Mouse (Mus musculus) heart, embryonic 14.5 days (tissue): ENCODE measurements around the gene Blvrb. TPM values are rescaled to one million over a fixed set of nuclear protein-coding genes. Genes with fewer than 3 reads are reported as not detected.
A peak's percentile ranks its signal among the peaks of the same experiment; 100 is the strongest.

ENCODE experiments used
- ATAC-seq: fragments of 200-750 bp; cut with Nextera tagmentation; 2 replicates; pipeline ENCODE4 v1.8.0; 2017; ENCODE audit warnings: low read depth, moderate TSS enrichment; ENCODE audit not compliant: insufficient number of reproducible peaks, insufficient read depth, low FRiP score
- H3K27ac ChIP-seq, 2 experiments: fragments of 200-500 bp in 1 of 2; fragments of 300-500 bp in 1 of 2; sonication (generic) in 1 of 2; replicated peaks in 1 of 2; 2 replicates each; pipeline ENCODE4 v1.5.1; 2012 to 2014; ENCODE audit warnings: low read depth in 2 of 2, low read length in 2 of 2, control low read depth in 1 of 2, mild to moderate bottlenecking in 1 of 2, mixed read lengths in 1 of 2; ENCODE audit not compliant: control insufficient read depth in 1 of 2, insufficient read depth in 1 of 2
- H3K27me3 ChIP-seq: fragments of 300-500 bp; sonication (generic); 2 replicates; pipeline ENCODE4 v1.6.1; 2014; ENCODE audit warnings: mild to moderate bottlenecking, low read length, control low read depth; ENCODE audit not compliant: control insufficient read depth, insufficient read depth
- H3K36me3 ChIP-seq: fragments of 300-500 bp; sonication (generic); 2 replicates; pipeline ENCODE4 v1.6.1; 2014; ENCODE audit warnings: mild to moderate bottlenecking, control low read depth, low read length, mixed read lengths; ENCODE audit not compliant: control insufficient read depth, insufficient read depth
- H3K4me1 ChIP-seq, 2 experiments: fragments of 200-500 bp in 1 of 2; fragments of 300-500 bp in 1 of 2; sonication (generic) in 1 of 2; 2 replicates each; pipeline ENCODE4 v1.6.1; 2012 to 2014; ENCODE audit warnings: low read length in 2 of 2, control low read depth in 1 of 2, mixed read lengths in 1 of 2; ENCODE audit not compliant: control insufficient read depth in 2 of 2, insufficient read depth in 2 of 2
- H3K4me2 ChIP-seq: fragments of 300-500 bp; sonication (generic); 2 replicates; pipeline ENCODE4 v1.6.1; 2014; ENCODE audit warnings: mild to moderate bottlenecking, low read length
- H3K4me3 ChIP-seq, 2 experiments: fragments of 200-500 bp in 1 of 2; fragments of 300-500 bp in 1 of 2; sonication (generic) in 1 of 2; 2 replicates each; pipeline ENCODE4 v1.5.1; 2012 to 2014; ENCODE audit warnings: low read length in 2 of 2, mild to moderate bottlenecking in 2 of 2, control low read depth in 1 of 2, low read depth in 1 of 2, moderate library complexity in 1 of 2; ENCODE audit not compliant: control insufficient read depth in 1 of 2, insufficient read depth in 1 of 2
- H3K9ac ChIP-seq: fragments of 300-500 bp; sonication (generic); 2 replicates; pipeline ENCODE4 v1.6.1; 2014; ENCODE audit warnings: mild to moderate bottlenecking, low read length
- H3K9me3 ChIP-seq: fragments of 300-500 bp; sonication (generic); 2 replicates; pipeline ENCODE4 v1.6.1; 2016; ENCODE audit warnings: low read length, control low read depth; ENCODE audit not compliant: control insufficient read depth
- WGBS: fragments of 180-500 bp; shearing (Covaris S2); extraction: QIAGEN DNeasy Blood & Tissue Kit; methylation state at CpG from one replicate; pipeline ENCODE4 v1.1.7; 2014; 5-methylcytosine and 5-hydroxymethylcytosine counted together
- polyA plus RNA-seq: library from polyadenylated mRNA; unstranded; fragments of >200 nt; fragmentation: Nextera tagmentation; extraction: Ambion mirVana; gene quantifications from 2 replicates; pipeline ENCODE4 v1.2.1, GENCODE M21; 2014

Blvrb gene
- polyA plus RNA-seq, 1 experiment from 2014 or later, result 49.7 TPM

- Histone ChIP-seq H3K4me3 (no peak overlapping the region), H3K9me3 (no peaks in the 10 kb centered on the region), H3K36me3 (0 out of 2 replicates have a peak, but pooled peaks cover 4% of the 10 kb centered on the region), H3K9ac (no peak overlapping the region), H3K4me1 (no peaks in the 10 kb centered on the region), H3K27ac (no peak overlapping the region), H3K27me3 (no peaks in the 10 kb centered on the region), H3K4me2 (no peak overlapping the region)
- ATAC-seq, result no peak
- WGBS, result 75% methylated on average over 6 of the region's 6 CpGs
Observed at GRCm38 (mm10) chr7:27460477-27460876, 12.7 kb downstream of the Blvrb start.

GRCm38 (mm10) chr7:27467648-27468047, 19.9 kb downstream of the Blvrb start:
- Histone ChIP-seq H3K9ac (no peak overlapping the region), H3K4me3 (no peak overlapping the region), H3K4me2 (no peak overlapping the region), H3K4me1 (0 out of 4 replicates have a peak, but pooled peaks cover 0 to 6% of the 10 kb centered on the region in 2 experiments), H3K27ac (no peak overlapping the region), H3K36me3 (0 out of 2 replicates have a peak, but pooled peaks cover under 1% of the 10 kb centered on the region), H3K9me3 (no peaks in the 10 kb centered on the region), H3K27me3 (no peaks in the 10 kb centered on the region)
- 22% methylated on average over 4 of the region's 4 CpGs for WGBS
- no peak for ATAC-seq

- Histone ChIP-seq H3K4me1 (peaks cover 4 to 16% of the 10 kb centered on the region in 2 experiments; a peak in 3 of 4 replicates), H3K9ac (no peak overlapping the region), H3K9me3 (no peaks in the 10 kb centered on the region), H3K27me3 (no peaks in the 10 kb centered on the region), H3K4me2 (no peak overlapping the region), H3K27ac (no peak overlapping the region), H3K4me3 (no peak overlapping the region), H3K36me3 (peaks cover 7% of the 10 kb centered on the region)
- WGBS, result 87% methylated on average over 11 of the region's 11 CpGs
- ATAC-seq, result no peak
Observed at GRCm38 (mm10) chr7:27471390-27472120, 23.8 kb downstream of the Blvrb start.

GRCm38 (mm10) chr7:27472596-27472995, 24.8 kb downstream of the Blvrb start:
- H3K27me3 ChIP-seq, result no peaks in the 10 kb centered on the region
- H3K4me1 ChIP-seq, result peaks cover 4 to 15% of the 10 kb centered on the region in 2 experiments; a peak in 3 of 4 replicates
- H3K27ac ChIP-seq, result peak overlapping the region; percentile 48 to 93
- ATAC-seq, result no peak
- peak overlapping the region; percentile 79 for H3K9ac ChIP-seq
- peaks cover 17% of the 10 kb centered on the region for H3K36me3 ChIP-seq
- H3K4me2 ChIP-seq, result peak overlapping the region; percentile 76
- 23% methylated on average over 7 of the region's 7 CpGs for WGBS
- H3K4me3 ChIP-seq, result peak overlapping the region in 1 of 2 experiments; percentile 77; a peak in 2 of 4 replicates
- H3K9me3 ChIP-seq, result no peaks in the 10 kb centered on the region

DNA sequence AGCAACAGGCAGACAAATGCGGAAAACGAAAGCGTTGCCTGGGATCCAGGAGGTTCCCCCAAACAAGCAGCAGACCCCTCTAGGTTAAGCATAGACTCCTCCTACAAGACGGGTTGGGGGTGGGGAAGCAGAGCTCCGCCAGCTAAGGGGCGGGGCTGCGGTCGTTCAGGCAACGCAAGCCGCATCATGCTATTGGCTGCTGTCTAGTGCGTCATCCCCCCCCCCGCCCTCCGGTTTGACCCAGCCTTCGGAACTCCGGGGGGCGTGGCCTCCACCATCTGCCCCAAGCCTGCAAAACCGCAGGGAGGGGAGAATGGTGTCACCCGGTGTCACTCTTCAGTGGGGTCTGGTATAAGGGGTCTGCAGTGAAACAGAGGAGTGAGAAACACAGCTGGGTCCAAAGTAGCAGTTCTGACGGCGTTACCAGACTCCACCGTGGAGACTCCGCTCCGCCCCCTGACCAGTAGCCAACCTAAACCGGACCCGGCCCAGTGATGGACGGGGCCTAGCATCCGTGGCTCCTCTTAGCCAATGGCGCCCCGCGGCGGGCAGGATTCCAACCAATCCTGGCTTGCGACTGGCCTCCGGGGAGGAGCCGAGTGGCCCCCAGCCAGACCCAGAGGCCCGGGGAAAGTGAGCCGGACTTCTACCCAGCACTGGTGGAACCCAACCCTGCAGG, 25.5 kb downstream of the Blvrb start, which contains the start of gene Sertad3:
Sertad3 (plus strand) TSS at position 613 of the 679 bp plus-strand sequence.
- peak within 1 kb of the TSS; percentile 79 for H3K9ac ChIP-seq
- H3K4me3 ChIP-seq, result peak within 1 kb of the TSS; percentile 72 to 77
- H3K4me1 ChIP-seq, result peaks cover 4 to 13% of the 10 kb centered on the region in 2 experiments; a peak in 3 of 4 replicates
- H3K9me3 ChIP-seq, result no peaks in the 10 kb centered on the region
- peaks cover 21% of the 10 kb centered on the region for H3K36me3 ChIP-seq
- H3K27me3 ChIP-seq, result no peaks in the 10 kb centered on the region
- peak within 1 kb of the TSS; percentile 76 for H3K4me2 ChIP-seq
- peak within 1 kb of the TSS; percentile 93 for H3K27ac ChIP-seq
- WGBS, result under 1% methylated on average over 36 of the region's 36 CpGs
- peak; percentile 90 for ATAC-seq

GRCm38 (mm10) chr7:27473835-27474489, 26.2 kb downstream of the Blvrb start:
- Histone ChIP-seq H3K9ac (peak overlapping the region; percentile 79), H3K9me3 (no peaks in the 10 kb centered on the region), H3K4me2 (peak overlapping the region; percentile 76), H3K4me1 (peaks cover 4 to 13% of the 10 kb centered on the region in 2 experiments; a peak in 3 of 4 replicates), H3K4me3 (peak overlapping the region; percentile 72 to 77), H3K27ac (peak overlapping the region; percentile 93), H3K36me3 (peaks cover 21% of the 10 kb centered on the region), H3K27me3 (no peaks in the 10 kb centered on the region)
- WGBS, result under 1% methylated on average over 34 of the region's 34 CpGs
- no peak; the same call in 1 of the 2 replicates for ATAC-seq

DNA sequence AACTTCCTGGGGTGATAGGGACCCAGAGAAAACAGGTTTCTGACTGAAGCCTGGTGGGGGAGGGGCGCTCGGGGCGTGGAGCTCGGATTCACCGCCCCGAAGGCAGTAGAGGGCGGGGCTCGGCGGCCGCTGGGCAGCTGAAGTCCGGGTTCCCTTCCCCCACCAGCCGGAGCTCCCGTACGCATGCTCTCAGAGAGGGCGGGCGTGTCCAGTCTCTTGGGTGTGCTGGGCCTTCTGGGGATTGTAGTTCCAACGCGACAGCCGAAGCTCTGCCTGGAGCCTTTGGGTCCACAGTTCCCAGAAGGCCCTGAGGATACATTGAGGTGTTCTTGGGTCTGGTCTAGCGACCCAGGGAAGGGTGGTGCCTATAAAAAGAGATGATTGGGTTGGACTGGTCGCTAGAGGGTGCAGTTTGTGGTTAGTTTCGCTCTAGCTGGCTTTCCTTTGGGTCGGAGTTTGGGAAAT, 26.7 kb downstream of the Blvrb start:
- H3K27me3 ChIP-seq, result no peaks in the 10 kb centered on the region
- peaks cover 4 to 13% of the 10 kb centered on the region in 2 experiments; a peak in 3 of 4 replicates for H3K4me1 ChIP-seq
- H3K4me3 ChIP-seq, result peak overlapping the region; percentile 72 to 77
- H3K27ac ChIP-seq, result peak overlapping the region; percentile 93
- H3K9me3 ChIP-seq, result no peaks in the 10 kb centered on the region
- peak overlapping the region; percentile 79 for H3K9ac ChIP-seq
- ATAC-seq, result peak; percentile 90
- H3K36me3 ChIP-seq, result peaks cover 21% of the 10 kb centered on the region
- peak overlapping the region; percentile 76 for H3K4me2 ChIP-seq
- WGBS, result under 1% methylated on average over 23 of the region's 23 CpGs
